Mouse (Mus musculus) megakaryocyte, embryonic 14.5 days (primary cell): ENCODE data around the gene Vgll3. TPM values are rescaled to one million over a fixed set of nuclear protein-coding genes. Genes with fewer than 3 reads are reported as not detected.

Experiments
- H3K27me3 ChIP-seq: replicated peaks from 2 replicates; pipeline ENCODE3; 2012; ENCODE audit warnings: inconsistent platforms
- H3K36me3 ChIP-seq: replicated peaks from 2 replicates; pipeline ENCODE3; 2012; ENCODE audit warnings: low read length, inconsistent platforms, mixed read lengths
- H3K4me1 ChIP-seq: 2 replicates; pipeline ENCODE4 v1.6.1; 2012; ENCODE audit warnings: inconsistent platforms
- H3K4me3 ChIP-seq: replicated peaks from 2 replicates; pipeline ENCODE3; 2012; ENCODE audit warnings: moderate library complexity, mild to moderate bottlenecking, inconsistent platforms
- H3K9me3 ChIP-seq: 2 replicates; pipeline ENCODE4 v1.6.1; 2012; ENCODE audit warnings: inconsistent platforms
- FLI1 ChIP-seq: IDR thresholded peaks from 2 replicates; pipeline ENCODE4 v1.6.1; 2012; ENCODE audit warnings: low read length, inconsistent platforms, mixed read lengths
- GATA1 ChIP-seq: IDR thresholded peaks from 3 replicates; pipeline ENCODE4 v1.6.1; 2012; ENCODE audit warnings: mixed read lengths, low read length, inconsistent platforms, borderline replicate concordance
- polyA plus RNA-seq: library from polyadenylated mRNA; stranded (reverse); fragments of >175 nt; gene quantifications from 2 replicates; pipeline ENCODE4 v1.2.3, GENCODE M21; 2012; ENCODE audit warnings: low replicate concordance; ENCODE audit not compliant: insufficient read depth

Gene Vgll3
- polyA plus RNA-seq, 1 experiment: 0.01 TPM

- Histone ChIP-seq H3K4me3 (no peak overlapping the region), H3K9me3 (no peaks in the 10 kb centered on the region), H3K4me1 (no peaks in the 10 kb centered on the region), H3K36me3 (no peaks in the 10 kb centered on the region), H3K27me3 (no peaks in the 10 kb centered on the region)
- no peak for TF ChIP-seq FLI1
- no peak for TF ChIP-seq GATA1
Measured at GRCm38 (mm10) chr16:65864471-65864870, 49.4 kb downstream of the Vgll3 start.

- no peaks in the 10 kb centered on the region for H3K27me3 ChIP-seq
- H3K9me3 ChIP-seq: no peaks in the 10 kb centered on the region
- no peaks in the 10 kb centered on the region for H3K4me1 ChIP-seq
- no peaks in the 10 kb centered on the region for H3K36me3 ChIP-seq
- no peak overlapping the region for H3K4me3 ChIP-seq
- TF ChIP-seq FLI1: no peak
- TF ChIP-seq GATA1: no peak
Measured at GRCm38 (mm10) chr16:65867927-65868326, 52.9 kb downstream of the Vgll3 start.

GRCm38 (mm10) chr16:65868933-65869332, 53.9 kb downstream of the Vgll3 start:
- Histone ChIP-seq H3K9me3 (no peaks in the 10 kb centered on the region), H3K4me1 (no peaks in the 10 kb centered on the region), H3K36me3 (no peaks in the 10 kb centered on the region), H3K27me3 (no peaks in the 10 kb centered on the region), H3K4me3 (no peak overlapping the region)
- TF ChIP-seq FLI1: no peak
- TF ChIP-seq GATA1: no peak

GRCm38 (mm10) chr16:65888940-65889339, 73.9 kb downstream of the Vgll3 start:
- no peaks in the 10 kb centered on the region for H3K27me3 ChIP-seq
- no peaks in the 10 kb centered on the region for H3K36me3 ChIP-seq
- H3K4me1 ChIP-seq: no peaks in the 10 kb centered on the region
- TF ChIP-seq GATA1: no peak
- TF ChIP-seq FLI1: no peak
- no peaks in the 10 kb centered on the region for H3K9me3 ChIP-seq
- no peak overlapping the region for H3K4me3 ChIP-seq
